Mouse (Mus musculus): ENCODE measurements at regions not wholly inside any gene's neighbourhood (a gene's known extent, or its start where the extent isn't known, plus 50 kb on each side); places are given as distances from the start of the nearest gene placed in this dataset.

GRCm38 (mm10) chr4:125290761-125291160 lies 163.1 kb upstream of the Zc3h12a start:
- no peaks in the 10 kb centered on the region for H3K27me3 ChIP-seq (ENCODE audit: control insufficient read depth, insufficient read depth, low read length)
- H3K4me1 ChIP-seq (ENCODE audit: control insufficient read depth, insufficient read depth, low read length): no peaks in the 10 kb centered on the region
- H3K9ac ChIP-seq (ENCODE audit: low read depth, low read length): no peak overlapping the region
- no peaks in the 10 kb centered on the region for H3K79me2 ChIP-seq (ENCODE audit: control insufficient read depth, insufficient read depth, low read length)
- 62% methylated on average over 6 of the region's 6 CpGs for WGBS
- no peak for DNase-seq (ENCODE audit: extremely low read depth, low read depth, low spot score)
- H3K36me3 ChIP-seq (ENCODE audit: control insufficient read depth, insufficient read depth, low read length): no peaks in the 10 kb centered on the region
- H3K27ac ChIP-seq (replicated peaks; ENCODE audit: insufficient read depth, low read depth, low read length): no peak overlapping the region
- no peak for TF ChIP-seq POLR2A (IDR thresholded peaks at IDR 0.05; ENCODE audit: extremely low read depth, insufficient read depth, low read length)
- no peak for TF ChIP-seq CTCF (IDR thresholded peaks at IDR 0.05; ENCODE audit: low read depth, low read length)
- no peak overlapping the region for H3K4me3 ChIP-seq (ENCODE audit: insufficient read depth, low read depth, low read length)

GRCm38 (mm10) chr4:125289709-125290108 lies 162.1 kb upstream of the Zc3h12a start:
- H3K4me1 ChIP-seq (ENCODE audit: control insufficient read depth, insufficient read depth, low read length): no peaks in the 10 kb centered on the region
- H3K27ac ChIP-seq (replicated peaks; ENCODE audit: insufficient read depth, low read depth, low read length): no peak overlapping the region
- H3K36me3 ChIP-seq (ENCODE audit: control insufficient read depth, insufficient read depth, low read length): no peaks in the 10 kb centered on the region
- DNase-seq (ENCODE audit: extremely low read depth, low read depth, low spot score): no peak
- no peak for TF ChIP-seq CTCF (IDR thresholded peaks at IDR 0.05; ENCODE audit: low read depth, low read length)
- no peak for TF ChIP-seq POLR2A (IDR thresholded peaks at IDR 0.05; ENCODE audit: extremely low read depth, insufficient read depth, low read length)
- WGBS: 11% methylated on average over 1 of the region's 1 CpGs
- no peak overlapping the region for H3K4me3 ChIP-seq (ENCODE audit: insufficient read depth, low read depth, low read length)
- no peaks in the 10 kb centered on the region for H3K79me2 ChIP-seq (ENCODE audit: control insufficient read depth, insufficient read depth, low read length)
- H3K9ac ChIP-seq (ENCODE audit: low read depth, low read length): no peak overlapping the region
- H3K27me3 ChIP-seq (ENCODE audit: control insufficient read depth, insufficient read depth, low read length): no peaks in the 10 kb centered on the region

GRCm38 (mm10) chr4:125289031-125289449 lies 161.4 kb upstream of the Zc3h12a start:
- no peaks in the 10 kb centered on the region for H3K79me2 ChIP-seq (ENCODE audit: control insufficient read depth, insufficient read depth, low read length)
- no peak for TF ChIP-seq POLR2A (IDR thresholded peaks at IDR 0.05; ENCODE audit: extremely low read depth, insufficient read depth, low read length)
- no peak for TF ChIP-seq CTCF (IDR thresholded peaks at IDR 0.05; ENCODE audit: low read depth, low read length)
- H3K4me1 ChIP-seq (ENCODE audit: control insufficient read depth, insufficient read depth, low read length): no peaks in the 10 kb centered on the region
- H3K4me3 ChIP-seq (ENCODE audit: insufficient read depth, low read depth, low read length): no peak overlapping the region
- 64% methylated on average over 6 of the region's 6 CpGs for WGBS
- no peak overlapping the region for H3K9ac ChIP-seq (ENCODE audit: low read depth, low read length)
- H3K27me3 ChIP-seq (ENCODE audit: control insufficient read depth, insufficient read depth, low read length): no peaks in the 10 kb centered on the region
- DNase-seq (ENCODE audit: extremely low read depth, low read depth, low spot score): no peak
- H3K36me3 ChIP-seq (ENCODE audit: control insufficient read depth, insufficient read depth, low read length): no peaks in the 10 kb centered on the region
- H3K27ac ChIP-seq (replicated peaks; ENCODE audit: insufficient read depth, low read depth, low read length): no peak overlapping the region

DNA sequence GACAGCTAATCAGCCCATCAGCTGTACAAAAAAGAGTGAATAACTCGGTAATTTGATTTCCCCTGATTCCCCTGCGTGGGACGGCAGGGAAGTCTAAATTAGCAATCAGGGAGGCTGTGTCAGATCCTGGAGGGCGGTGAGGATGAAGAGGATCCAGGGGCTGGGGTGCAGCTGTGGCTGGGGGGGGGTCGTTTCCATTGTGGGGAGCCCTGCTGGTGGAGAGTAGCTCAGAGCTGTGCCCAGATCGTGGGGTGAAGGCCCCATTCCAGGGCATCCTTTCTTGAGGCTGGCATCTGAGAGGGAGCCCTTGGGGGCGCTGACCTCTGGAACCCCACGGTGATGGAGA lies 155.3 kb upstream of the Zc3h12a start:
- WGBS: 34% methylated on average over 8 of the region's 8 CpGs
- Histone ChIP-seq H3K4me3 (ENCODE audit: insufficient read depth, low read depth, low read length) (no peak overlapping the region), H3K4me1 (ENCODE audit: control insufficient read depth, insufficient read depth, low read length) (no peaks in the 10 kb centered on the region), H3K36me3 (ENCODE audit: control insufficient read depth, insufficient read depth, low read length) (no peaks in the 10 kb centered on the region), H3K79me2 (ENCODE audit: control insufficient read depth, insufficient read depth, low read length) (no peaks in the 10 kb centered on the region), H3K27me3 (ENCODE audit: control insufficient read depth, insufficient read depth, low read length) (no peaks in the 10 kb centered on the region; the same call in 1 of the 2 replicates), H3K27ac (replicated peaks; ENCODE audit: insufficient read depth, low read depth, low read length) (no peak overlapping the region), H3K9ac (ENCODE audit: low read depth, low read length) (no peak overlapping the region)
- TF ChIP-seq POLR2A (IDR thresholded peaks at IDR 0.05; ENCODE audit: extremely low read depth, insufficient read depth, low read length) (no peak), CTCF (IDR thresholded peaks at IDR 0.05; ENCODE audit: low read depth, low read length) (no peak)
- DNase-seq (ENCODE audit: extremely low read depth, low read depth, low spot score): no peak

GRCm38 (mm10) chr4:125282154-125282973 lies 154.7 kb upstream of the Zc3h12a start:
- H3K4me1 ChIP-seq (ENCODE audit: control insufficient read depth, insufficient read depth, low read length): no peaks in the 10 kb centered on the region
- H3K4me3 ChIP-seq (ENCODE audit: insufficient read depth, low read depth, low read length): no peak overlapping the region
- H3K79me2 ChIP-seq (ENCODE audit: control insufficient read depth, insufficient read depth, low read length): no peaks in the 10 kb centered on the region
- DNase-seq (ENCODE audit: extremely low read depth, low read depth, low spot score): peak; percentile 4
- H3K27me3 ChIP-seq (ENCODE audit: control insufficient read depth, insufficient read depth, low read length): peaks cover 3% of the 10 kb centered on the region; the same call in 1 of the 2 replicates
- WGBS: 19% methylated on average over 21 of the region's 21 CpGs
- no peak overlapping the region for H3K9ac ChIP-seq (ENCODE audit: low read depth, low read length)
- no peak overlapping the region for H3K27ac ChIP-seq (replicated peaks; ENCODE audit: insufficient read depth, low read depth, low read length)
- TF ChIP-seq CTCF (IDR thresholded peaks at IDR 0.05; ENCODE audit: low read depth, low read length) (no peak), POLR2A (IDR thresholded peaks at IDR 0.05; ENCODE audit: extremely low read depth, insufficient read depth, low read length) (no peak)
- H3K36me3 ChIP-seq (ENCODE audit: control insufficient read depth, insufficient read depth, low read length): no peaks in the 10 kb centered on the region

GRCm38 (mm10) chr4:125279165-125279564 lies 151.5 kb upstream of the Zc3h12a start:
- Histone ChIP-seq H3K27ac (replicated peaks; ENCODE audit: insufficient read depth, low read depth, low read length) (no peak overlapping the region), H3K36me3 (ENCODE audit: control insufficient read depth, insufficient read depth, low read length) (no peaks in the 10 kb centered on the region), H3K9ac (ENCODE audit: low read depth, low read length) (no peak overlapping the region), H3K4me1 (ENCODE audit: control insufficient read depth, insufficient read depth, low read length) (no peaks in the 10 kb centered on the region), H3K4me3 (ENCODE audit: insufficient read depth, low read depth, low read length) (no peak overlapping the region), H3K79me2 (ENCODE audit: control insufficient read depth, insufficient read depth, low read length) (no peaks in the 10 kb centered on the region), H3K27me3 (ENCODE audit: control insufficient read depth, insufficient read depth, low read length) (peaks cover 3% of the 10 kb centered on the region; the same call in 1 of the 2 replicates)
- no peak for DNase-seq (ENCODE audit: extremely low read depth, low read depth, low spot score)
- TF ChIP-seq POLR2A (IDR thresholded peaks at IDR 0.05; ENCODE audit: extremely low read depth, insufficient read depth, low read length): no peak
- TF ChIP-seq CTCF (IDR thresholded peaks at IDR 0.05; ENCODE audit: low read depth, low read length): no peak
- 60% methylated on average over 7 of the region's 7 CpGs for WGBS
